Mouse (Mus musculus): ENCODE measurements around the gene Lrch4.

Gene Lrch4

DNA sequence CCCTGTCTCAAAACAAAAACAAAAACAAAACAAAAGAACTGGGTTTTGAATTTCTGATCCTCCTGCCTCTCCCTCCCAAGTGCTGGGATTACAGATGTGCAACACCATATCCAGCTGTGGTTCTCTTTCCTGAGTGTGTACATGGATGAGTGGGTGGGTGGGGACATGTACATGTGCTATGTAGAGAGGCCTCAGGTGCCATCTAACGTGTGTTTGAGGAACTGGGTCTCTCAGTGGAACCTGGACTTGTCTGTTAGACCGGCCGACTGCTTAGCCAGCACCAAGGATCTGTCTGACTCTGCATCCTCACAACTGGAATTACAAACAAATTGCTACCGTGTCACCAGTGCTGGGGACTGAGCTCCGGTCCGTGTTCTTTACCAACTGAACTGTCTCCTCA, 31.3 kb upstream of the Lrch4 start:
- TF ChIP-seq NANOG (IDR thresholded peaks at IDR 0.05; ENCODE audit: borderline replicate concordance, low read length) (no peak), CTCF (conservative IDR thresholded peaks at IDR 0.05; ENCODE audit: low read length) (no peak), POU5F1 (IDR thresholded peaks at IDR 0.05; ENCODE audit: borderline replicate concordance, low read length) (no peak)
- Histone ChIP-seq H3K4me1 (replicated peaks; ENCODE audit: low read depth, low read length) (peaks cover 51% of the 10 kb centered on the region), H3K9me3 (ENCODE audit: low read length) (no peaks in the 10 kb centered on the region), H3K36me3 (ENCODE audit: insufficient read depth, low read length) (peaks cover 13% of the 10 kb centered on the region), H3K4me3 (replicated peaks; ENCODE audit: low read length) (peak overlapping the region; percentile 95), H3K27me3 (ENCODE audit: insufficient read depth, low read length) (no peaks in the 10 kb centered on the region)

DNA sequence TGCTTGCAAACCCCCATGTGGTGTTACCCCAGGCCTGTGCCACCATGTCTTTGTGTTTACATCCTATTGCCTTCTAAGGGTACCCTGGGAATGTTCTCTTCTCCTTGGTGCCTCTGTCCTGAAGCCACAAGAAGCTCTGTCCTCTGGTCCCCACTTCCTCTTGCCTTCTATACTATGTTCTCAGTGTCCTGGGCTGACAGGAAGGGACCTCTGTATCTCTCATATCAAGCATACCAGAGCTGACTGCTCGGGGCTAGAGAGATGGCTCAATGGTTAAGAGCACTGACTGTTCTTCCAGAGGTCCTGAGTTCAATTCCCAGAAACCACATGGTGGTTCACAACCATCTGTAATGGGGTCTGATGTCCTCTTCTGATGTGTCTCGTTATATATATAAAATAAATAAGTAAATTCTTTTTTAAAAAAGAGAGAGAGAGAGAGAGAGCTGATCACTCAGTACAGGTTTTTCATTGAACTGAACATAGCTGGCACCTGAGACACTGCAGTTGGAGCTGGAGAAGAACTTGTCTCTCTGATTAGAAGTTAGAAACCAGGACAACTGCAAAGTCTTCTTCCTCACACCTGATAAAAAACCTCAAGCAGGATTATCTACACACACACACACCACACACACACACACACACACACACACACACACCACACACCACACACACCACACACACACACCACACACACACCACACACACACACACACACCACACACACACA, 30.7 kb upstream of the Lrch4 start:
- Histone ChIP-seq H3K27me3 (ENCODE audit: insufficient read depth, low read length) (no peaks in the 10 kb centered on the region), H3K4me1 (replicated peaks; ENCODE audit: low read depth, low read length) (peaks cover 58% of the 10 kb centered on the region), H3K4me3 (replicated peaks; ENCODE audit: low read length) (peak overlapping the region; percentile 95; the same call in 1 of the 2 replicates), H3K9me3 (ENCODE audit: low read length) (no peaks in the 10 kb centered on the region), H3K36me3 (ENCODE audit: insufficient read depth, low read length) (peaks cover 16% of the 10 kb centered on the region)
- TF ChIP-seq NANOG (IDR thresholded peaks at IDR 0.05; ENCODE audit: borderline replicate concordance, low read length) (no peak), CTCF (conservative IDR thresholded peaks at IDR 0.05; ENCODE audit: low read length) (no peak), POU5F1 (IDR thresholded peaks at IDR 0.05; ENCODE audit: borderline replicate concordance, low read length) (no peak)

DNA sequence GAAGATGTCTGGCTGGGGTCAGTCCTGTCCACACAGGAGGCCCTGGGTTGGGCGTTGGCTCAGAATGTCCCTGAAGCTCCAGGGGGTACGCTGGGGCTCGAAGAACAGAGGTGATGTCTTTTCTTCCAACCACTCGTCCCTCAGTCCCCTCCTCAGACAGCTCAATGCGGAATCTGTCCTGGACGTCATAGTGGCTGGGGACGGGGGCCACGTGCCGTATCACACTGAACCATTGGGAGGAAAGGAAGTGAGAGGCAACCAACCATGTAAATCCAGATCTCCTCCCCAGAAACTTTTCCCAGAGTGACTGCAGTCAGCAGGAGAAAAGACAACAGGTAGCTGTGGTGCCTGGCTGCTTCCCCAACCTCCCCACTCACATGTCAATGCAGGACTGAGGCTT, 29.3 kb upstream of the Lrch4 start:
- no peaks in the 10 kb centered on the region for H3K9me3 ChIP-seq (ENCODE audit: low read length)
- H3K27me3 ChIP-seq (ENCODE audit: insufficient read depth, low read length) = no peaks in the 10 kb centered on the region
- no peak for TF ChIP-seq CTCF (conservative IDR thresholded peaks at IDR 0.05; ENCODE audit: low read length)
- no peak for TF ChIP-seq NANOG (IDR thresholded peaks at IDR 0.05; ENCODE audit: borderline replicate concordance, low read length)
- no peak for TF ChIP-seq POU5F1 (IDR thresholded peaks at IDR 0.05; ENCODE audit: borderline replicate concordance, low read length)
- H3K4me3 ChIP-seq (replicated peaks; ENCODE audit: low read length) = peak overlapping the region; percentile 90
- peaks cover 27% of the 10 kb centered on the region for H3K36me3 ChIP-seq (ENCODE audit: insufficient read depth, low read length)
- peaks cover 65% of the 10 kb centered on the region for H3K4me1 ChIP-seq (replicated peaks; ENCODE audit: low read depth, low read length)

DNA sequence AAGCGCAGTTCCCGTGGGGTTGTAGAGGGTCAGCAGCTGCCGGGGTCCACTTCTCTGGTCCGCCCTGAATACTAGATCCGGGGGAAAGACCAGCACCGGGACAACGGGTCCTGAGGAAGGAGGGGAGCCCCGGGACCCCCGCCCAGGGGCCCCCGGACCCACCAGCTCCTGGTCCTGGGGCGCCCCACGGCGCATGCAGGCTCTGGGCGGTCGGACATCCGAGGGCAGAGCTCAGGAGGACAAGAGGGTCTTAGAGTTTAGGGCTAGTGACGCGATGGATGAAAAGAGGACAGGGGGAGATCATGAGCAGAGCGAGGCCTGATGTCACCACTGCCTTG, 28.7 kb upstream of the Lrch4 start:
- Histone ChIP-seq H3K9me3 (ENCODE audit: low read length) (no peaks in the 10 kb centered on the region), H3K4me1 (replicated peaks; ENCODE audit: low read depth, low read length) (peaks cover 64% of the 10 kb centered on the region), H3K27me3 (ENCODE audit: insufficient read depth, low read length) (no peaks in the 10 kb centered on the region), H3K36me3 (ENCODE audit: insufficient read depth, low read length) (peaks cover 33% of the 10 kb centered on the region), H3K4me3 (replicated peaks; ENCODE audit: low read length) (peak overlapping the region; percentile 90)
- TF ChIP-seq CTCF (conservative IDR thresholded peaks at IDR 0.05; ENCODE audit: low read length) = no peak
- no peak for TF ChIP-seq NANOG (IDR thresholded peaks at IDR 0.05; ENCODE audit: borderline replicate concordance, low read length)
- TF ChIP-seq POU5F1 (IDR thresholded peaks at IDR 0.05; ENCODE audit: borderline replicate concordance, low read length) = no peak

DNA sequence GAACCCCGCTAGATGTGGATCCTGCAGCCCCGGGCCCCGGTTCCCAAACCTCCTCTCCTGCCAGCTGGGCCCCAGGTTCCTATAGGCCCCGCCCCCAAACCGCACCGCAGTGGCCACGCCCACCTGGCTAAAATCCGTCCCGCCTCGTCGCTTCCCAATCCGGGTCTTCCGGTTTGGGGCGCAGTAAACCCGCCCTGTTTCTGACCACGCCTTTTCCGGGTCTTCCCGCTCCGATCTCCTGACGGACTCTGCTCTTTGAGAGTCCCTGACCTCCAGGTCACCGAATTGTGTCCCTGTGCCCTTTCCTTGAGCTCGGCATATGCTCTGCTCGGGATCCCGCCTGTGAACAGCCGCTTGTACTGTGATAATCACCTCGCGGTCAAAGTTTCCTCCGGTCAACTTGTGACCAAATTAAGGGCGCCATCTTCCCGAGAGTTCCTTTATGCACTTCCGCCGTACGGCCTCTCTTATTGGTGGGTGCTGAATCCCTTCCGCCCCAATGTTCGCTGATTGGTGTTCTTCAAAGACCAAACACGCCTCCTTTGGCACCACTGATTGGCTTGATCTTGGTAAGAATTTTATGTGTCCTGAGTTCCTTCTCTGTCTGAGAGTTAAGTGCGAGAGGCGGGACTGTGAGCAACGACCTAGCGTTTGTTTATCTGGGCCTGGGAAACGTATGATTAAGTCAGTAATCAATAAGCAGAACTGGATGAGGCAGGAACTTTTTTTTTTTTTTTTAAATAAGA, 28.1 kb upstream of the Lrch4 start, which contains the start of gene Mospd3:
Gene Mospd3, minus strand, starts transcription at position 440 of the 746 bp plus-strand sequence.
- Histone ChIP-seq H3K36me3 (ENCODE audit: insufficient read depth, low read length) (peaks cover 39% of the 10 kb centered on the region), H3K4me3 (replicated peaks; ENCODE audit: low read length) (peak within 1 kb of the TSS; percentile 90), H3K4me1 (replicated peaks; ENCODE audit: low read depth, low read length) (peaks cover 63% of the 10 kb centered on the region), H3K27me3 (ENCODE audit: insufficient read depth, low read length) (no peaks in the 10 kb centered on the region), H3K9me3 (ENCODE audit: low read length) (no peaks in the 10 kb centered on the region)
- TF ChIP-seq CTCF (conservative IDR thresholded peaks at IDR 0.05; ENCODE audit: low read length) (no peak), POU5F1 (IDR thresholded peaks at IDR 0.05; ENCODE audit: borderline replicate concordance, low read length) (no peak), NANOG (IDR thresholded peaks at IDR 0.05; ENCODE audit: borderline replicate concordance, low read length) (no peak)

DNA sequence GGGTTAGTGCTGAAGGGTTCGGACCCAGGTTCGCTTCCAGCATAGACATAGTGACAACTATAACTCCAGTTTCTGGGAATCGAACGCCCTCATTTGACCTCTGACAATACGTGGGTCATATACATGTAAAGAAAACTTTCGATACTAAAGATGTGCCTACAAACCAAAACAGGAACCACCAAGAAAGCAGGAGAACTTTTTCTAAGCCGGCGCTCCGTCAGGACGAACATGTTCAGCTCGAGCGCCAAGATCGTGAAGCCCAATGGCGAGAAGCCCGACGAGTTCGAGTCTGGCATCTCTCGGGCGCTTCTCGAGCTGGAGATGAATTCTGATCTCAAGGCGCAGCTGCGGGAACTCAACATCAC, 27.6 kb upstream of the Lrch4 start:
- Histone ChIP-seq H3K9me3 (ENCODE audit: low read length) (no peaks in the 10 kb centered on the region), H3K27me3 (ENCODE audit: insufficient read depth, low read length) (no peaks in the 10 kb centered on the region), H3K4me3 (replicated peaks; ENCODE audit: low read length) (peak overlapping the region; percentile 90), H3K36me3 (ENCODE audit: insufficient read depth, low read length) (peaks cover 44% of the 10 kb centered on the region), H3K4me1 (replicated peaks; ENCODE audit: low read depth, low read length) (peaks cover 65% of the 10 kb centered on the region)
- TF ChIP-seq NANOG (IDR thresholded peaks at IDR 0.05; ENCODE audit: borderline replicate concordance, low read length) = no peak

DNA sequence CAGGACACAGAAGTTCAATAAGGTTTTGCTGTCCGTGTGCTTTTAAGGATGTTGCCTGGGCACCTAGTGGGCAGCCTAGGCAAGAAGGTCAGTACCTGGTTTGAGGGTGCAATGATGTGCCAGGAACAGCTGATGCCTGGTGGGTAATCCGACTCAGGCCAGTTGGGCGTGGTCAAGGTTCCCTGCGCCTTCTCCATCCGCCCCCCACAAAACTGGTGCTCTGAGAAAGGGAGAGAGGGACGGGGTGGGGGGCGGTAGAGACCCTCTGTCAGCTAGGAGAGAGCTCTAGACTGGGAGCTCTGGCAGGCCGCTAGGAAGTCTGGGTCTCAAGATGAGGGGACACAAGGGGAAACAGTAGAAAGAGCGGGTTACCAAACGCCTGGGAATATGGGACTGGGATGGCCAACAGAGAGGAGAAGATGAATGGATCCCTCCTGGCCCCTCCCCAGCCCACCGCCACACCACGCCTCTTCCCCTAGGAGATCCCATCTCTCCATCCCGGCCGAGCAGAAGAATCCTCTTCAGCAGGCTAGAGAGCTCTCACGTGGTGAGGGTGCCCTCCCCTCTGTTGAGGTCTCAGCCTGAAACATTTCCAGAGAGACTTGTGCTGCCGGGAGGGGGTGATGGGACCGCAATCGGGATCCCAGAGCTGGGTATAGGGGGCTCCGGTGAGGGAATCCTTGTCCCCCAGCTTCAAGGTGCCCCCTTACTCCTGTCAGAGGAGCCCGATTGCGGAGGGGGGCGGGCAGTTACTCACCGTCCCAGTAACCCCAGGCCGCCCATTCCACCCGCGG, 20.9 kb upstream of the Lrch4 start:
- Histone ChIP-seq H3K4me3 (replicated peaks; ENCODE audit: low read length) (peak overlapping the region; percentile 80), H3K36me3 (ENCODE audit: insufficient read depth, low read length) (peaks cover 47% of the 10 kb centered on the region), H3K4me1 (replicated peaks; ENCODE audit: low read depth, low read length) (peaks cover 90% of the 10 kb centered on the region), H3K9me3 (ENCODE audit: low read length) (no peaks in the 10 kb centered on the region), H3K27me3 (ENCODE audit: insufficient read depth, low read length) (no peaks in the 10 kb centered on the region)
- TF ChIP-seq CTCF (conservative IDR thresholded peaks at IDR 0.05; ENCODE audit: low read length) = no peak
- no peak for TF ChIP-seq POU5F1 (IDR thresholded peaks at IDR 0.05; ENCODE audit: borderline replicate concordance, low read length)
- TF ChIP-seq NANOG (IDR thresholded peaks at IDR 0.05; ENCODE audit: borderline replicate concordance, low read length) = no peak

DNA sequence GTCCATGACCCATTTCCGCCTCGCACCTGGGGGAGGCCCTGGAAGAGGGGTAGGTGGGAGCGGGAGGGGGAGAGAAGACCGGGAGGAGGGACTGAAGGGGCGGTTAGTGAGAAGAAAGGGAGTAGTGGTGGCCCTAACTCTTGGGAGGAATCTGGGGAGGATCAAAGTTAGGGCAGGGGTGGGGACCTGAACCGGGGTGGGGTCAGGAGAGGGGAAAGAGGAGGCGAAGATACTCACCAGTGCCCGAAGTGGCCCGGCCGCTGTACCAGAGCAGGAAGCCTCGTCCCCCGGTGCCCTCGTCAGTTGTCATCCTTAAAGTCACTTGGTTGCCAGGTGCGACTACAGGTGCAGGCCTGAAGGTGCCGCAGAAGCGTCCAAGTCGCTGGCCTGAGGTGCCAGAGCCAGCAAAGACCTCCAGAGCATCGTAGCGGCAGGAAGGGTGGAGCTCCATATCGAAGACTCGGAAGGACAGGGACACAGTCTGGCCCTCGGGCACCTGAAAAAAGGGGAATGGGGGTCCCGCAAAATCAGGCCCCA, 20.2 kb upstream of the Lrch4 start:
- H3K4me3 ChIP-seq (replicated peaks; ENCODE audit: low read length) = peak overlapping the region; percentile 80
- H3K36me3 ChIP-seq (ENCODE audit: insufficient read depth, low read length) = peaks cover 41% of the 10 kb centered on the region
- peaks cover 90% of the 10 kb centered on the region for H3K4me1 ChIP-seq (replicated peaks; ENCODE audit: low read depth, low read length)
- no peak for TF ChIP-seq NANOG (IDR thresholded peaks at IDR 0.05; ENCODE audit: borderline replicate concordance, low read length)
- H3K9me3 ChIP-seq (ENCODE audit: low read length) = no peaks in the 10 kb centered on the region
- no peaks in the 10 kb centered on the region for H3K27me3 ChIP-seq (ENCODE audit: insufficient read depth, low read length)

All from E14TG2a.4 (cell line).